Mouse (Mus musculus): ENCODE results near the gene Igsf23. TPM values are rescaled to one million over a fixed set of nuclear protein-coding genes. Genes with fewer than 3 reads are reported as not detected.
"Not testable (repeated sequence)": the region's sequence is repeated elsewhere in the genome, so short reads cannot be mapped to it uniquely, and the experiment has no call there.

Gene Igsf23
- total RNA-seq, 1 experiment from 2014 or later = not detected

DNA sequence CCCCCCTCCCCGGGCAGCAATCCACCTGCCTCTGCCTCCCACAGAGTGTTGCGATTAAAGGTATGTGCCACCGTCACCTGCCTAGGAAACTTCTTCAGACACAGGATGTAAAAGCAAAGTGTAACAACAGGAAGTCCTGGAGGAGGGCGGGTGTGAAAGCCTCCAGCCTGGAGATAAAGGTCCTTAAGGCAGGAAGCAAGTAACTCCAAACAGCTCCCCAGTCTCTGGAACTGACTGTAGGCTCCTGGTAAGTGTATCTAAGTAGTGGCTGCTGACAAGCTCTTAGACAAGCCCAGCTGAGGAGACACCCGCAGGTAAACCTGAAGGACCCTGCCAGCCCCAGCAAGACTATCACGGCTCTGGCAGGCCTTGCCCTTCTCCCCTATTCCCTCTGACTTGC, 10.3 kb downstream of the Igsf23 start:
- ATAC-seq (replicated peaks in 1 of 2; ENCODE audit: insufficient read depth in 1 of 2, low FRiP score in 2 of 2, low TSS enrichment in 1 of 2, low read depth in 1 of 2, poor library complexity in 2 of 2, severe bottlenecking in 2 of 2) = no peak

DNA sequence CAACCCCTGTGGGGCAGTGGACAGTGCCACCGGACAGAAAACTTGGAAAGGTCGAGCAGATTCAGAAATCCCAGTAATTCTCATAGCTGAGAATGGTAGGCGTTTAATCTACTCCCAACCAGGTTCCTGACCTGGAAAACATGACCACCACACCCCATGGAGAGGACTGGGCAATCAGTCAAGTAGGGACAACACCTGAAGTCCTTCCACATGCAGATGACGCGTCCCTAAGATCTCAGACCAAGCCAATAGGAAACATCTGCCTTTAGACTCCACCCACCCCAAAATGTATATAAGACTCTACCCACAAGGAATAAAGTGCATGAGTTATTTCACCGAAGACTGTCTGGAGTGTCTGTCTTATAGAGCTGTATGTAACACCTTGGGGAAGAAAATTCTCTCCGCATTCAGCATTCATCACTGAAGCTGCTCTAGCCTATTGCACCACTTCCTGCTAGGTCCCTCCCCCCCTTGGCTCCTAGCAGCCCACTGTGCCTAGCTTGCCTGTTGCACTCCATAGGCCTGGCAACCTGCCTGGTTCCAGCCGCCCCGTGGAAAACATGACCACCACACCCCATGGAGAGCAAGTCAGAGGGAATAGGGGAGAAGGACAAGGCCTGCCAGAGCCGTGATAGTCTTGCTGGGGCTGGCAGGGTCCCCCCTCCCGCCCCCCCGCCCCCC, 10.9 kb downstream of the Igsf23 start:
- ATAC-seq (replicated peaks in 1 of 2; ENCODE audit: insufficient read depth in 1 of 2, low FRiP score in 2 of 2, low TSS enrichment in 1 of 2, low read depth in 1 of 2, poor library complexity in 2 of 2, severe bottlenecking in 2 of 2) = peak; percentile 75 to 80

DNA sequence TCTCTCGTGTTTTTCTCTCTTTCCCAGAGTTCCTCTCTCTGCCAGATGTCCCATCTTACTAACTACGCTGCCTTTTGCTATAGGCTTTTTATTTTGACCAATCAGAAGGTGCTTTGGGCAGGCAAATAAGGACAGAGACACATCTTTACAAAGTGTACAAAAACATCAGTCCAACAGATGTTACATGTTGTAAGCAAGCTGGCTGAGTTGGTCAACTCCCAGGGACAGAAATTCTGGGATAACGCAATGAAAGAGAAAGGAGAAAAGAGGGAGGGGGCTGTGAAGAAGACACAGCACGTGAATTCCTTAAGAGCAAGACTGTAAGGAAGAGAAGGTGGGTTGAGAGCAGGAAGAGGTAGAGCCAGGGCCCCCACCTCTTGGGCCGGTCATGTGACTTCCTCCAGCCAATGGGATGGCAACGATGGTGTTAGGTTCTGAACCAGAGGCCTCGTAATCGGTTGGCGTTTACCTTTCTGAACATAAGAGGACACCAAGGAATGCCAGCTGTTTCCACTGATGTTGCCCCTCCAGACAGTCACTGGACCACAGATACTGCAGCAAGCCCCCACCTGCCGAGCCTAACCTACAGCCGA, 13.2 kb downstream of the Igsf23 start:
- ATAC-seq (replicated peaks in 1 of 2; ENCODE audit: insufficient read depth in 1 of 2, low FRiP score in 2 of 2, low TSS enrichment in 1 of 2, low read depth in 1 of 2, poor library complexity in 2 of 2, severe bottlenecking in 2 of 2) = no peak

DNA sequence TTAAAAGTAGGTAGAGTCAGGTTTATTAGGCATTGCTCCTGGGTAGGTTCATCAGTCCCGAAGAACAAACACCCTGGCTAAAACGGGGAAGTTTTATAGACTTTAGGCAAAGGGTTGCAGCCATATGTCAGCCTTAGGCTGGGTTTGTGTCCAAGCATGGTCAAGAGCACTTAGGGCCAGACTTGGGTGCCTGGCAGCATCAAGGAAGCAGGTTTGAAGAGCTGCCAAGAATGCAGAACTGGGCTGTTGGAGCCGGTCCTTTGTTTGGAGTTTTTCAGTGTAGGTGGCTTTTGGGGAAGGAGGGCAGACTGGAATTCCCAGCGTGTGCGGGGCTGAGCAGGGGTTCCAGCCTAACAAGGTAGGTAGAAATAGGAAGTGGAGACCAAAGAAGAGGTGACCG, 14.6 kb downstream of the Igsf23 start:
- no peak for ATAC-seq (replicated peaks in 1 of 2; ENCODE audit: insufficient read depth in 1 of 2, low FRiP score in 2 of 2, low TSS enrichment in 1 of 2, low read depth in 1 of 2, poor library complexity in 2 of 2, severe bottlenecking in 2 of 2)

DNA sequence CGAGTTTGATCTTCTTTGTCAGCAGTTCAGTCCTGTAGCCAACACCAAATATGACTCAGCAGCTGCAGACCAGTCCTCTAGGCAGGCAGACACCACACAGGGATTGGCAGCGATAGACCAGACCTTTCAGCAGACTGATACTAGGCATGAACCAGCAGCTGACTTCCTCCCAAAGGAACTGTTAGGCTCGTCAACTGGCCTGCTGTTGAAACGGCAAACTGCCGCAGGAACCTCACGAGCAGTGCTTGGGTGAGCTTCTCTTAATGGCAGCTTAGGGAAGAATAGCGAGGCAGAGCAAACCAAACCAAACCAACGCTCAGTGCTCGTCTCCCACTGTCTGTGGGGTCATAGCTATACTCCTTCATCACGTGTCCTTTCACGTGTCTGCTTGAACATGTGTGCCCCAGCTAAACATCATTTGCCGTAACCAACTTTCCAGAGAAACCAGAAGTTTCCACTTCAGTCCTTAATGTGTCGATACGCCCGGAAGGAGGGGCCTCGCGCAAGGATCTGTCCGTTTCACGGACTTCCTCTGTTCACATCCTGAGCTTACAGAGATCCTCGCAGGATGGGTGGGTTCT, 15.3 kb downstream of the Igsf23 start:
- peak; percentile 52 to 57 for ATAC-seq (replicated peaks in 1 of 2; ENCODE audit: insufficient read depth in 1 of 2, low FRiP score in 2 of 2, low TSS enrichment in 1 of 2, low read depth in 1 of 2, poor library complexity in 2 of 2, severe bottlenecking in 2 of 2)

GRCm38 (mm10) chr7:19932877-19933809, 17.4 kb downstream of the Igsf23 start:
- ATAC-seq (replicated peaks in 1 of 2; ENCODE audit: insufficient read depth in 1 of 2, low FRiP score in 2 of 2, low TSS enrichment in 1 of 2, low read depth in 1 of 2, poor library complexity in 2 of 2, severe bottlenecking in 2 of 2) = peak; percentile 62 to 73

DNA sequence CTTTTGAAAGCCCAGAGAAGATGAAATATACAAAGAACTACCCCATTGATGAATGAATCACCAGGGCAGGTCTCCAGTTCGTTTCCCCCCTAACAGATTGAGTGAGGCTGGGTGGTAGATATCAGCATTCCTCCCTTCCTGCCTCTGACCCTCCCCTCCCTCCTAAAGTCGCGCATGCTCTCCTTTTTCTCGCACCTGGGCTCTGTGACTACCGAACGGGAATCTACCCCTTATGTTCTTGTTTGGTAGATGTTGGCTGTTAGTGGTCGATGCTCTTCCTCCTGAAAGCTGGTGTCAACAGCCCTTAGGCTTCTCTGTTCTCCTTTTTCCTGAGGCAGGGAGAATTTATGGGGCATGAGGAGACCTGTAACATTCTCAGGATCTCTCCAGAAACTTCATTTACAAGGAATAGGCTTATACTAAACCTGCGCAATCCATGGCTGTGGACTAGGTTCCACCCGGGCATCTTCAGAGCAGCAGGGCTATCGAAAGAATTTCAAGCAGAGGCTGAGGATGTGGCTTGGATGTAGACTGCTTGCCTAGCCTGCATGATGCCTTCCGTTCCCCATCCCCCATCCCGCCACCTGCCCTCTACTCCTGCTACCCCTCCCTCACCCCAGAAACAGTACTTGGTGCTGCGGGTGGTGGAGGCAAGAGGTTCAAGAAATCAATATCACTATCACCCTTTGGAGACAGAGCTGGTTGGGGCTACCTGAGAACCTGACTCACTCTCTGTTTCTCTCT, 18.3 kb downstream of the Igsf23 start:
- ATAC-seq (replicated peaks in 1 of 2; ENCODE audit: insufficient read depth in 1 of 2, low FRiP score in 2 of 2, low TSS enrichment in 1 of 2, low read depth in 1 of 2, poor library complexity in 2 of 2, severe bottlenecking in 2 of 2) = peak; percentile 9 to 16; a peak in 1 of 4 replicates

GRCm38 (mm10) chr7:19930481-19930880, 20.1 kb downstream of the Igsf23 start:
- ATAC-seq (replicated peaks in 1 of 2; ENCODE audit: insufficient read depth in 1 of 2, low FRiP score in 2 of 2, low TSS enrichment in 1 of 2, low read depth in 1 of 2, poor library complexity in 2 of 2, severe bottlenecking in 2 of 2) = not testable (repeated sequence)

DNA sequence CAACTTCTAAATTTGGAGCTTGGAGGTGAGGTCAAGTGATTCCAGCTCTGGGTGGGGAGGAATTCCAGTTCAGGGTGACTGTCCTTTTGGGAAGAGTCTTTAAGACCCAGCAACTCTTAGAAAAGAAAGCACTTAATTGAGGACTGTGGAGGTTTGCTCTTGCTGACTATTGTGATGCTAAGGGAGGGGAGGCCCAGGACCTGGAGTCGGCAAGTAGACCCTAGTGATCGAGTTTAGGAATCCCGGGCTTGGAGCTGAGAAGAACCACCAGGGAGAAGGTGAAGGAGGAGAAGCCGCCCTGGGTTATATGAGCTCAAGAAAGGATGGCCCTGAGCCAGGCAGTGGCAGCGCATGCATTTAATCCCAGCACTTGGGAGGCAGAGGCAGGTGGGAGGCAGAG, 22.1 kb downstream of the Igsf23 start:
- ATAC-seq (replicated peaks in 1 of 2; ENCODE audit: insufficient read depth in 1 of 2, low FRiP score in 2 of 2, low TSS enrichment in 1 of 2, low read depth in 1 of 2, poor library complexity in 2 of 2, severe bottlenecking in 2 of 2) = no peak

GRCm38 (mm10) chr7:19926849-19927480, 23.6 kb downstream of the Igsf23 start:
- peak in 1 of 2 experiments; percentile 27; a peak in 1 of 4 replicates for ATAC-seq (replicated peaks in 1 of 2; ENCODE audit: insufficient read depth in 1 of 2, low FRiP score in 2 of 2, low TSS enrichment in 1 of 2, low read depth in 1 of 2, poor library complexity in 2 of 2, severe bottlenecking in 2 of 2)

DNA sequence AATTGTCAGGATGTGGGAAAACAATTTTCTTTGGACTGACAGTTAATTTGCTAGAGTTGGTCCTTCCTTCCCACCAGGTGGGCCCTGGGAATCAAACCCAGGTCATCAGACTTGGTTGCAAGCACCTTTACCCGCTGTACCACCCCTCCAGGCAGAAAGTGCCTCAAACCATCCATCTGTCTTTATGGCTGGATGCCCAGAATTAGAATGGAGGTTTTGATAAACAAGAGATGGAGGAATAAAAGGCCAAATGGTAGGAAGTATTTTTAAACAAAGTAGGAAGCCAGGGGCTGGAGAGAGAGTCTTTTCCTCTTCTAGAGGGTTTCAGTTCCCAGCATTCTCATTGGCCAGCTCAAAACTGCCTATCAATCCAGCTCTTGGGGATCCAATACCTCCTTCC, 25.2 kb downstream of the Igsf23 start:
- no peak for ATAC-seq (replicated peaks in 1 of 2; ENCODE audit: insufficient read depth in 1 of 2, low FRiP score in 2 of 2, low TSS enrichment in 1 of 2, low read depth in 1 of 2, poor library complexity in 2 of 2, severe bottlenecking in 2 of 2)

- 0 out of 4 replicates have a peak, but pooled peaks of 1 of the 2 experiments have one; percentile 41 for ATAC-seq (replicated peaks in 1 of 2; ENCODE audit: insufficient read depth in 1 of 2, low FRiP score in 2 of 2, low TSS enrichment in 1 of 2, low read depth in 1 of 2, poor library complexity in 2 of 2, severe bottlenecking in 2 of 2)
These were observed 26.8 kb downstream of the Igsf23 start for GRCm38 (mm10) chr7:19923797-19924196.

DNA sequence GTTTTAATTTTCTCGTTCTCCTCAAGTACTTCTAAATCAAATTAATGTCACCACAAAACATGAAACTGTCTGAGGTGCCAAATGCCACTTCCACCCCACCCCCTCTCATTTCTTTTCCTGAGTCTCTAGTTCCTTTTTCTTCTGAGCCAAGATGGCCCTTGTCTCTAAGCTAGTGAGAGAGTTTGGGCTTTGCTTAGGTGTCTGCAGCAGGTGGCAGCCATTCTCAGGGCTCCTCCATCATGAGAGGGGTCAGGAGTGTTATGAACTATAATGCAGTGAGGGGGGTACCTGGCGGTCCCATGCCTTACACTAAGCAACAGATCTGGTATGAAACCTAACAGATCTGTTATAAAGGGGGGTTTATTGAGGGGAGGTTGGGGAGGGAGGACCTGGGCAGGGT, 27.2 kb downstream of the Igsf23 start:
- peak; percentile 67 to 73 for ATAC-seq (replicated peaks in 1 of 2; ENCODE audit: insufficient read depth in 1 of 2, low FRiP score in 2 of 2, low TSS enrichment in 1 of 2, low read depth in 1 of 2, poor library complexity in 2 of 2, severe bottlenecking in 2 of 2)

GRCm38 (mm10) chr7:19920506-19921261, 29.9 kb downstream of the Igsf23 start, which contains the start of gene Pvr:
Pvr (minus strand) TSS chr7:19921160.
- ATAC-seq (replicated peaks in 1 of 2; ENCODE audit: insufficient read depth in 1 of 2, low FRiP score in 2 of 2, low TSS enrichment in 1 of 2, low read depth in 1 of 2, poor library complexity in 2 of 2, severe bottlenecking in 2 of 2) = peak; percentile 60 to 70

DNA sequence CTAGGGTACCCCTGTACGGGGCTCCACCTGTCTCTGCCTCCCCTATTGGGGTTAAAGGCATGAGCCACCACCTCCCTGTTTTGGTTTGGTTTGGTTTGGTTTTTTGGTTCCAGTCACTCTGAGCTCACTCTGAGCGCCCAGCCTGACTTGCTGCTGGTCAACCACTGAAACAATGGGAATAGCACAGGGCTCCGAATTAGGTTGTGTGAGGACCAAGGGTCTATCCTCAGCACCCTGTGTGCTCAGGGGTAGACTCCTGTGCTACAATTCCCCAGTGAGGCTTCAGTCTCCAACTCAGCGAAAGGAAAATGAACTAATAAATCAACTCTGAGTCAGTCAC, 30.4 kb downstream of the Igsf23 start:
- ATAC-seq (replicated peaks in 1 of 2; ENCODE audit: insufficient read depth in 1 of 2, low FRiP score in 2 of 2, low TSS enrichment in 1 of 2, low read depth in 1 of 2, poor library complexity in 2 of 2, severe bottlenecking in 2 of 2) = no peak

DNA sequence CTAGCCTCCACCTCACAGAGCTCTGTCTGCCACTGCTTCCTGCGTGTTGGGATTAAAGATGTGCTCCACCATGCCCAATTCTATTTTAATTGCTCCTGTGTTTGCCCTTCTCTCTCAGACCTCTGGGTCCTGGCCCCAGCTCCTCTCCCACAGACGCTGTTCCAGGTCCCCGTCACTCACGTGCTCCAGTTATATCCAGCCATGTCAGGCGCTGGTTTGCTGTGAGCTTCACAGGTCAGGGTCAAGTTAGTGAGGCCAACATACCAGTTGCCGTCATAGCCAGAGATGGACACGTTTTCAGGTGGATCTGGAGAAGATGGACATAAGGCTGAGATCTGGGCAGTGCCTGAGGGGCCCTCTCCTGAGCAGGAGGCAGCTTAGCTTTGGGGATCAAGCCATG, 36.0 kb downstream of the Igsf23 start:
- ATAC-seq (replicated peaks in 1 of 2; ENCODE audit: insufficient read depth in 1 of 2, low FRiP score in 2 of 2, low TSS enrichment in 1 of 2, low read depth in 1 of 2, poor library complexity in 2 of 2, severe bottlenecking in 2 of 2) = no peak
